Mouse (Mus musculus) stomach, postnatal 0 days (tissue): ENCODE results near the gene Rhov.

Source experiments
- CTCF ChIP-seq: IDR thresholded peaks from 2 replicates; pipeline ENCODE4 v1.5.1; 2016; ENCODE audit warnings: antibody characterized with exemption, low read depth, mild to moderate bottlenecking, moderate library complexity
- EP300 ChIP-seq: optimal IDR thresholded peaks from 2 replicates; pipeline ENCODE3; 2016; ENCODE audit warnings: antibody characterized with exemption

DNA sequence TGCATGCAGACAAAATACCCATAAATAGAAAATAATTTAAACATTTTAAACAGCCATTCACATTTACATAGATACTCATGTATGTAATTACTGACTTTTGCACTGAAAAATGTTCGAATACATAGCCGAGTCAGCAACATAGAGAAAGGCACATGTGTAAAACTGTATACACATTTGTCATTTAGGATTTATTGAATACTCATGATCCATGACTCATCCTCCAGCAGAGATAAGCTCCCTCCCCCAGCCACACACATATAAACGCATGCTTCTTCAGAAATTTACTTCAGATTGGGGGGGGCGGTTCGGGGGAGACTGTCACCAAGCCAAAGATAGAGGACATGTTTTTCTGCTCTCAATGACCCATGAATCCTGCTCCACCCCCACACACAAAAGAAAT, 7.3 kb downstream of the Rhov start:
- TF ChIP-seq CTCF (no peak), EP300 (no peak)
